Mouse (Mus musculus): ENCODE measurements around the gene Rps6kc1. TPM values are rescaled to one million over a fixed set of nuclear protein-coding genes. Genes with fewer than 3 reads are reported as not detected.
A peak's percentile ranks its signal among the peaks of the same experiment; 100 is the strongest.
"Not testable (repeated sequence)": the region's sequence is repeated elsewhere in the genome, so short reads cannot be mapped to it uniquely, and the experiment has no call there.

The Rps6kc1 gene
- 23.8 and 27.9 TPM in 2 replicates for total RNA-seq (2021)
- long read RNA-seq, experiment 1, transcript Rps6kc1-201 (15 exons, 3,995 nt), result major isoform, 7 of 12 reads
- long read RNA-seq, experiment 1, partial matches to known transcripts, result 1 of 12 reads
- long read RNA-seq, experiment 1, other reads (novel, unspliced or antisense), result 4 of 12 reads
- long read RNA-seq, experiment 2, transcript Rps6kc1-201 (15 exons, 3,995 nt), result major isoform, 8 of 14 reads
- long read RNA-seq, experiment 2, partial matches to known transcripts, result 0 of 14 reads
- long read RNA-seq, experiment 2, other reads (novel, unspliced or antisense), result 6 of 14 reads

DNA sequence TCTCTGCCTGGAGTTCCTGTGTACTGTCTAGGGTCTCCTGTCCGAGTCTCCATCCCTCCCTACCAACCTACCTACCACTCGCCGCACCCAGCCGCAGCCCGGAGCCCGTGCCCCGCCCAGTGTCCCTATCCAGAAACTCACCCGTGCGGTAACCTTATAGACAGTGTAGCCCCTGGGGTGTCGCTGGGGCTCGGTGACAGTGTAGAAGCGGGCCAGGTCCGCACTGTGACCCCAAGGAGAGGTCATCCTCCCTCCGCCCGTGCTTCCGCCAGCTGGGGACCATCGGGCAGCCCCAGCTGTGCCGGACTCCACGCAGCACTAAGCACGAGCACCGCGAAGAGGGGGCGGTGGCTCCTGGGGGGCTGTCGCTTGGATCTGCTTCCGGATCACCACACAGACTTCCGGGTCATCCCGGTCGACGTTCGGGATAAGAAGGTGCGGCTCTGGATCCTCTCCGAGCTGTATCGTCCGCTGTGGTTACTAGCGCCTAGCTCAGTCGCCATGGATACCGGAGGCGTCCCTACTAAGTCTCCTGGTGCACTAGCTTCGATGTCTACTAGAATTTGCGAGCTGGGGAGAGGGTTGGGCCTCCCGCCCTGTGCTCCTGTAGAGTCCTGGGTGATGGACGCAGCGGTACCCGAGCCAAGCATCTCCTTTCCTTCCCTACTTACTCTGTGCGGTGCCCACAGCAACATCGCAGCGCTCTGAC lies at the start of gene Rps6kc1:
Rps6kc1 (minus strand) TSS at position 356 of the 709 bp plus-strand sequence.
- DNase-seq, result peak; percentile 90

DNA sequence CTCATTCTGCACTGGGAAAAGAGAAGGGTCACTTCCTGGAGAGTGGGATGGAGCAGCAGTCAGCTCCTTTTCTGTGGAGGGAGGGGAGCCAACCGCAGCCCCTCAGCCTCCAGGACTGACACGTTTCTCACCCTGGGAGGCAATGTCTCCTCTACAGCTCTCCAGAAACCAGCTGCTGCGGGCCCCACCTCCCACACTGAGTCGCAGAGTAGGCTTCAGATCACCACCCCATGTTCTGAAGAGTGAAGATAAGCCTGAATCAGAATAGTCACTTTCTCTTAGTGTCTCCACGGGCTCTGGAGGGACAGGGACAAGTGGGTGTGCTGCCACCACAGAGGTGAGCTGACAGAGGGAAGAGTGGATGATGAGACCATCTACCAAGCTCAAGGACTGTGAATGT lies 47.3 kb upstream of the Rps6kc1 start:
- no peak for DNase-seq

DNA sequence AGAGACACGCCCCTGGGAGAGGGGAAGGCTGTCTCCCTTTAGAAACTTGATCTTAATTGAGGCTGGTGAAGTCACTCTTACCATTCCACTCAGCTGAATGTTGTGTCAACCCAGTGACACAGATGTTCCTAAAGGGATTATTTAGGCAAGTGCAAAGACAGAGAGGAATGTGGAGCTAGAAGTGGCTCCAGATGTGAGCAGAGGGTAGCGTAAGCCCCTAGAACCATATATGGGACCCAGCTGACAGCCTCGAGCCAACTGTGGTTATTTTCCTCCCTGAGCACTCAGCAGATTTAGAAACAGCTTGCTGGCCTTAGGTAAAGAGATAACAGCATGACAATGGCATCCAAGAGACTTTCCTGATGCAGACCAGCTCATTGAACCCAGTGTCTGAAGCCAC lies 41.4 kb upstream of the Rps6kc1 start:
- DNase-seq, result no peak

DNA sequence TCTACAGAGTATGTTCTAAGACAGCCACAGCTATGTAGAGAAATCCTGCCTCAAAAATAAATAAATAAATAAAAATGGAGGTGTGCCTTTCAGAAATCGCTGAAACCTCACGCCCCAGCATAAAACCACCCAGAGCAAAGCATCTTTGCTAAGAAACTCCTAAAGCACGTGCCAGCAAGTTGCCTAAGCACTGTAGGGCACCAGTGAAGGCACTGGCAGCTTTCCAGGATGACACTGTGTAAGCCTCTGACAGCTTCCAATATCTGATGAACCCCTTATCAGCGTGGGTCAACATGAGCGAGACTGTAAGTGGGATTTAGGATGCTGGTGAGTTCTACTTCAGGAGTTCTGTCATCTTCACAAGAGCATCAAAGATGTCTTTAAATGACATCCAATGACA lies 39.4 kb upstream of the Rps6kc1 start:
- peak; percentile 22 for DNase-seq

DNA sequence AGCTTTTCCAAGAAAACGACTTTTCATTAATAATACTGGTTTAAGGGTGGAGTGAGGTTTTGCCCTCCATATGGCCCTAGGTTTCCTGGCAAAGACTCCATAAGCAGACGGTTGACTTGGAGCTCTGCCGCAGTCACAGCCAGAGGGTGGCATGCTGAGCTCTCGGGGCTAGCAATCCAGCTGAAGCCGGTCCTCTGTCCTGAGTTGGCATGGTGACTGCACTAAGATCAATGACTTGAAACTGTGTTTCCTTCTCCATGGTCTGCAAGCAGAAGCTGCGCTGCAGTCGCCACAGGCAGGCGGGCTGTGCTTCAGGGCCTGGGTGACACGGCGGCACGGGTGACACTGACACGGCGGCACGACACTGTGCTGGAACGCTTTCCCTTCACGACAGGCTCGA lies 37.3 kb upstream of the Rps6kc1 start:
- DNase-seq, result no peak

DNA sequence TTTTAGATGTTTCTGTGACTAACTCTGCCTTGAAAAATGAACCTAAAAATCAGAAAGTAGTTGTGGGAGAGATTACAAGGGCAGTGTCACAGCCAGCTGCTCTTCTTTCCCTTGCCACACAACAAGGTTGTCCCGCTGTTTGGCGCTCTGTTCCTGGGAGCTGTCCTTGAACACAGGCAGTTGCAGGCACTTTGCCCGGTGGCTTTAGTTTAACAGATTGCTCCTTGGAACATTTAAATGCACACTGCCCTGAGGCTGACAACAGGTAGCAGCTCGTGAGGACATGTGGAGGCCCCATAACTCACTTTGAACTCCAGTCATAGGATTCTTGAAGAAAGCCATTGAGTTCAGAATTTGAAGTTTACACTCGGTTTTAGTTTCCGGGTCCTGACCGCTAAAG lies 36.9 kb upstream of the Rps6kc1 start:
- peak; percentile 78 for DNase-seq

DNA sequence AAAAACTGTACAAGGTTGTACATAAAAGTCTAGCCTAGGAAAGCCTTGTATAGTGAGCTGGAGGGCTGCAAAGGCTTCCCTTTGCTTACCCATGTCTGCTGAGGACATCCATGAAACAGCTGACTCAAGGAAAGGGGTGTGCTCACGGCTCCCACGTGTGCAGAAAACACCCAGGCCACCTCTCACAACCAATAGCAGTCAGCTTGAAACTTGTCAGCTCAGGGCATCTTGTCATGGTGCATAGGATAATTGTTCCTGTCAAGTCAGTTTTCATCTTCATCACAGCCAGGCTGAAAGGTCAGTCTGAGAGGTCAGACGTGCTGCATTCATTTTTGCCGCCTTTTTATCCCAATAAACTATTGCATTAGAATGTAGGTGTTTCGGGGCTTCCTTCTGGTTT lies 36.4 kb upstream of the Rps6kc1 start:
- DNase-seq, result no peak

DNA sequence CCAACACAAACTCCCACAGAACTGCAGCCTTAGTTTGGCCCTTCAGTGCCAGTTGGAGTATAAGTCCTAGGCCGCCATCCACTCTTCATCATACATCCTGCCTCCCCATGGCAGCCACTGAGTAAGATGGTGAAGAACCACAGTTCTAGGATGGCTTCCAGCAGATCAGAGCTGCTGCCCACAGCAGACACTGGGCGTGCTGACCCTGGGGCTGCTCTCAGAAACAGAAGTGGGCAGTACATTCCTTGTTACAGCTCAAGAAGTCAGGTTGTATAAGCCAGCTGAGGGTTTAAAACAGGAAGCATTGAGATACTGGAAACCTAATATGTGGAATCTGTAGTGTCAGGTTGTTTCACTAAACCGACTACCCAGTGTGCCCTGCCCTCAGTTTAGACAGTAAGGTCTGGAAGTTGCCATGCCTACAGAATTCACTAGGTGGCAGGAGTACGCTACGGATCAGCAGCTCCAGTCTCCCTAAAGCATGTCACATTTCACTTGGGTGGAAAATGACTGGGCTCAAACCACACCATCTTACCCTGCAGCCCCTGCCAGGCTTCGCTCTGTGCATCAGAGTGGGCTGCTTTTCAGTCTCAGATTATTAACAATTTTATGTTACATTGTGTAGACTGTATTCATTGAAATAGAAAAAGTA lies 32.7 kb upstream of the Rps6kc1 start:
- DNase-seq, result peak; percentile 79

DNA sequence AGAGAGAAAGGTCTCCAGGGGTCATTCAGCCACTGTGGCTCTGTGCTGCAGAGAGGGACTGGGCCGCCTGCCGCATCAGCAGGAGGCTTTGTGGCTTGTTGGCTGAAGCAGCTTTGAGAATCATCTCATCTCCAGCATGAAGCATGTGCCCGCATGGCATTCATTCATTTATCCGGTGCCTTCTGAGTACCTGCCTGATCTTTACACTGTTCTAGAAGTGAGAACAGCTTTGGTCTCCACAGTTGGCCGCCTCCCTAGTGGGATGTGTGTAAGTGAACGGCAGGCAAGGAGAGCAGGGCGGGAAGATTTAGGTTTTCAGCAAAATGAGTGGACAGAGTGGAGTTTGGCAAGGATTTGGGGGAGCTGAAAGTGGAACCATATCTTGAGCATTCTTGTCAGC lies 28.2 kb upstream of the Rps6kc1 start:
- DNase-seq, result no peak

DNA sequence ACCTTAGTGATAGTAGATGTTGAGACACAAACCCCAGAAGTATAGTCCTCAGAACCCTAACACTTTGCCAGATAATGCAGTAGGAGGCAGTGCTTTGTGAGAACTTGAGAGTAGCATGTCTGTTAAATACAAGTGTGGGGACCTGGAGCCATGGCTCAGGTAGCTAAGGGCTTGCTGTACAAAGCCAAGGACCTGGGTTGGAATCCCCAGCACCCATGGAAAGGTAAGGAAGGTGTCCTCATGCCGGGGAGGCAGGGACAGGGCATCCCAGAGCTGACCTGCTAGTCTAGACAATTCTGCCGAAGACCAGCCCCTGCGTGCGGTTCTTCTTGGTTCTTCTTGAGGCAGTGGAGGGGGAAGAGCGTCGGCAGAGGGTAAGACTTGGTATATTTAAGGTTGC lies 18.6 kb upstream of the Rps6kc1 start:
- no peak for DNase-seq

DNA sequence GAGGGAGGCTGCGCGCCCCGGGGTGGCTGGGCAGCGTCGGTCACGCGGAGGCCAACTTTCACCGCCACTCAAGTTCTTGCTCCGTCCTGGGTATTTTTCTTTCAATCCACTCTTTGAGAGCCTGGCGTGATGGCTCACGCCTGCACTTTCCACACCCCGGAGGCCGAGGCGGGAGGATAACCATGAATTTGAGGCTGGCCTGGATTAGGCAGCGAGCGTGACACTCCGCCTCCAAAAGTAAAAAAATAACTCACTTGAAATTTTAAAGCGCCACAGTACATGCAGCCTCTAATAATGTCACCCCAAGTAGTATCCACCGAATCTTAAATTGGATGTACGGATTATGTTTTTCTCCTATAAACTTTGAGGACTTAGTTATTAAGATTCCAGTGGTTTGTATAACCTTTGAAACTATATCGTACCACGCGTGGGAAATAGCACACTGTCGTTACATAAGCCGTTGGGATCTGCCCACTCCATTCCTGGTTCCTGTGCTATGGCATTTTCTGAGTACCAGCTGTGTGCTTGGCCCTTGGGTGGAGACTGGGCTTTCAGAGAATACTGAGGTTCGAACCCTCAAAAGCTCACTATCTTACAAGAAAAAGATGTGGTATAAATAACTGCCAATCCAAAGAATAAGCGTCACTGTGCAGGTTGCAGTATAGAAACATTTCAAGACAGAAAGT lies 17.6 kb upstream of the Rps6kc1 start:
- peak; percentile 70 for DNase-seq

DNA sequence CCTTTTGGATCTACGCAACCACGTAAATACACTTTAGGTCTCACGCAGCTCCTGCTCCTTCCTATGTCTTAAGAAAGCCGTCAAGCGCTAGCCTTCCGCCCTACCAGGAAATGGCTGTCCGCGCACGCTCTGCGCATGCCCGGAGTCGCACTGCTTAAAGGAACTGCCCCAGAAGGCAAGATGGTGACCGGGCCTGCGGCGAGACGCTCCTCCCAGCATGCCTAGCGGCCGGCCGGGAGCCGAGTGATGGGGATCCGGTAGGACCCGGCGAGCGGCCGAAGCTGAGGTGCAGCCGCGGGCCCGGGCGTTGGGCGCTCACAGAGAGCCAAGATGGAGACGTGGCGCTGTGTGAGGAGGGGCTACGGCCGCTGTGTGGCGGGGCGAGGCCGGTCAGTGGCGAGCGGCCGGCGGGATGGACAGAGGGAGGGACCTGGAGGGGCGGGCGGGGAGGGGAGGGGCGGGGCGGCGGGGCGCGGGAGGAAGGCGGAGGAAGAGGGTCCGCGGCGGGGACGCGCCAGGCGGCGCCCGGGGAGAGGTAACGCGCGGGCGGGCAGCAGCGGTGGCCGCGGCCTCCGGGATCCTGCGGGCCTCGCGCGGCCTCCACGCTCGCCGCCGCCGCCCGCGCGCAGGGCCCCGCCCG lies 16.9 kb upstream of the Rps6kc1 start:
- DNase-seq, result peak; percentile 99

DNA sequence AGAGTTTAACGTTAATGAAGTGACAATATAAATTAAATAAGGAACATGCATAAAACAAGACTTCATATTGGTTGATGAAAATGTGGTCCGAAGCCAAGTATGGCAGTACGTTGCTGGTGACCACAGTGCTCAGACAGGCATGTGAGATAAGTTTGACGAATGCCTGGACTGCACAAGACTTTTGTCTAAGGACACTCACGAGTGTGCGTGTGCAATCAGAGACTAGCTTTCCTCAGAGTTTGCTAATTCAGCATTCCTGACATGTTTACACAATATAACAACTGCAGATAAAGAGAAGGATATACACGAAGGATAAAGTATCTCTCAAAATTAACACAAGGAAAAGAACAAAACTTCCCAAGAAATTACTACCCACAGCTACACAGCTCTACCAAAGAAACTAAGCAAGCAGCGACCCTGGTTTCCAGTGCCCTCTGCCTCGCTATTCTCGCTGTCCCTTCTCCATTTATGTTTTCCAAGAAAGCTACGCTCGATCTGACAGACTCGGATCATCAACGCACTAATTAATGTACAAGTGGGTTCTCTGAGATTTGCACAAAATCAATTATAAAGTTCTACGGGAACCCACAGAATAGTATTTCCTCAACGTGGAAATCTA lies 16.3 kb upstream of the Rps6kc1 start:
- DNase-seq, result peak; percentile 37

DNA sequence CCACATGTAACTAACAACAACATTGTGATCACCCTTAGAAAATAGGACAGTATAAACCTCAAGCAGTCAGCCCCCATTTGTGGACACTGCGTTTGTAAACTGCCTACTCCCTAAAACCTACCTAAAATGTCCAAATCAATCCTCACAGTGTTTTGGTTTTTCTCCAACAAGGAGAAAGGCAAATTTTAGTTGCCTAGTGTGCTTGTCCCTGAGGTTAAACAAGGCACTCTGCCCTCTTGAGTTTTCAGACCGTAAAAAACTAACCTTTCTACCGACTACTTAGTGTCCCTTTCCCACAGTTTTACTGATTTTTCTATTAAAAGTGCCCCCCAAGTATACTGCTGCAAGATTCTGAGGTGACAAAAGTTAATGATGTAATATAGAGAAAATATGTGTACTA lies 15.7 kb upstream of the Rps6kc1 start:
- DNase-seq, result no peak

DNA sequence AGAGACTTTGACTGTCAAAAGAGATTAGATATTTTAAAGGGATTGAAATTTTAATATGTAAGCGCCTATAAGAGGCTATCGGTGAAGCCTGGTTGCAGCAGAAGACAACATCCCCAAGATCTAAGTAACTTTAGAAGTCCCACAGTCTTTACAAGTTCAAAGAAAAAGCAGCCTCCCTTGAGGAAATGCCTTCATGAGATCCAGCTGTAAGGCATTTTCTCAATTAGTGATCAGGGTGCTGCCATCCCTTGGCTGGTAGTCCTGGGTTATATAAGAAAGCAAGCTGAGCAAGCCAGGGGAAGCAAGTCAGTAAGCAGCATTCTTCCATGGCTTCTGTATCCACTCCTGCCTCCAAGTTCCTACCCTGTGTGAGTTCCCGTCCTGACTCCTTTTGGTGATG lies 13.2 kb upstream of the Rps6kc1 start, which contains the start of gene Angel2:
Angel2 (plus strand) TSS at position 301 of the 400 bp plus-strand sequence.
- DNase-seq, result not testable (repeated sequence)

DNA sequence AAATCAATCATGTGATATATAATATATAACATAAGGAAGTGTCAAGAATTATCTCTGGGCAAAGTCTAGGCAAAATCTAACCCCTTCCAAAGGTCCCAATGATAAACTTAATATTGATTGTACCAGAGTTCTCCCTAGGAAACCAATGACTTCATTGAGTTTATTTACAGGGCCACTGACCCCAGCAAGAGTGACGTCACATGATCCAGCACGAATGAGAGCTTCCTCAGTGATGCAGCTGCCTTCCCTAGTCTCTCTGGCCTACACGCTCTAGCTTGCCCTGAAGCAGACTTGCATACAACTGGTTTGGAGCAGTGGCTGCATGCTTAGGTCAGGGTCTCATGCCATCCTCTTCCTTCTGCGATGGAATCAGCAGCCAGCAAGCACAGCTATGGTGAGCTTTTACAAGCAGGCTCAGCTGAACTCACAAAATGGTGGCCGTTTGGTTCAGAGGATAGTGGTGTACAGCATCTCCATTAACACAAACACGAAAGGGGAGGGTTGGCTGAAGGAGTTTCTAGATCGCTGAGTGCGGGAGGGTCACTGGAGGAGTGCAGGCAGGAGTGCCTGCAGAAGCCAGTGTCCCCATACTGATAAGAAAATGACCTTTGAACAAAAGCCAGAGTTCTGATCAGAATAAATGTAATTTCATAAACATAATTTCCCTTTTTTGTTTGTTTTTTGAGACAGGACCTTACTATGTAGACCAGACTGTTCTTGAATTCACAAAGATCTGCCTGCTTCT lies 8.3 kb upstream of the Rps6kc1 start:
- DNase-seq, result no peak

DNA sequence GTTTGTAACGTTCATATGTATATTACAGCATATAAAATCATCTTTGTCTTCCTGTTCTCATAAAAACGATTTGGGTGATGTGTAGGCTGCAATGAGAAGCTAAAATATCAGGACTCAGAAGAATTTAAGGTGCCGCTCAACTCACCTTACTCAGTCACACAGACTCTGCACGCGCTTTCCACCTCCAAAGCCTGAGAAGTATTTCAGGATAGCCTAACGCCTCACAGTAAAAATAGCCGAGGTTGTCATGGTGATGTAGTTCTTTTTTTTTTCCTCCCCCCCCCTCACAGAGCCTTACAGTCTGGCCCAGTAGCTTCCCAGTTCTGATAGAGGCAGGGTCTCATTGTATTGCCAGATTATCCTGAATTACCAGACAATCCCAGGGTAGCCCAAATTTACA lies 7.4 kb upstream of the Rps6kc1 start:
- no peak for DNase-seq

DNA sequence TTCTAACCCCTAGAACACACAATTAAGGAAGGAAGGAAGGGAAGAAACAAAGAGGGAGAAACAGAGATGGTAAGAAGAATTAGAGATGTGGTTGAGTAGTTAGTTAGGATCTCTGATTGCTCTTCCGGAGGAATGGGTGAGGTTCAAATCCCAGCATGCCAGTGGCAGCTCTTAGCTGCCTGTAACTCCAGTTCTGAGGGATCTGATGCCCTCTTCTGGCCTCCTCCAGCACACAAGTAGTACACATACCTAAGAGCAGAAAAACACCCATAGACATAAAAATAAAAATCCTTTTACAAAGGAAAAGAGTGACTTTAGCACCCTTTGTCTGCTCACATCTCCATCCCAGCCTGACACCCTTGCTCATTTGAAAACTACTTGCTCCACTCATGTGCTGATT lies 1.1 kb upstream of the Rps6kc1 start:
- no peak for DNase-seq

DNA sequence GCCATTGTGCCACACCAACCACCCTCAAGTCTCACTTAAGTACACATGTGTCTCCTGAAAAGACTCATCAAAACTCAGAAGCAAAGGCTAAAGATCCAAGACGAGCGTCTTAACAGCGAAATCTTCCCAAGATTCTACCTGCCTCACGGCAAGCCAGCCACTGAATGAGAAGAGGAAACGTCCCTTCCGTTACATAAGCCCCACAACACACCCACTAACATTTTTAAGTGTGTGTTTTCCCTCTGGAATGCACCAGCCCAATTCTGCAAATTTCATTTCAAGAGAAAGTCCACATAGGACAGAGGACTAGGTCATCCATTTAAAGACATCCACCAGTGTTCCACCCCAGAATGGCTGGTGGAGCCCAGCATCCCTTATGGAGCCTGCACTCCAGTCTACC lies 734 bp downstream of the Rps6kc1 start:
- DNase-seq, result no peak

DNA sequence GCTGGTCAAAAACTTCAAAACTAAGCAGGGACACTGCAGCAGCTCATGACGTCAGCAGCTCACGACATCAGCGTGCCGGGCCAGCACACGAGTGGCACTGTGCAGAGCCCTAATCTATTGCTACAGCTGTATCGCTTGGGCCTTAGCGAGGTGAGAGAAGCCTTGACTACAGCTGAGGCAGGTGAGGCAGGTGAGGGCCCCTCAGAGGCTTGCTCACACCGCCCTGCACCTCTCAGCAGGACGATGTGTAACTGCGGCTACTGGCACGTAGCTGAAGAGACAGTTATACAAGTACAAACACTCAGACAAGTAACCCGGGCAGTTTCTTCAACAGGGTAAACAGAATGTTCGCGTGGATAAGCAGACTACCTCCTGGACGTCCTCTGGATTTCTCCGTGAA lies 6.9 kb downstream of the Rps6kc1 start:
- DNase-seq, result no peak

DNA sequence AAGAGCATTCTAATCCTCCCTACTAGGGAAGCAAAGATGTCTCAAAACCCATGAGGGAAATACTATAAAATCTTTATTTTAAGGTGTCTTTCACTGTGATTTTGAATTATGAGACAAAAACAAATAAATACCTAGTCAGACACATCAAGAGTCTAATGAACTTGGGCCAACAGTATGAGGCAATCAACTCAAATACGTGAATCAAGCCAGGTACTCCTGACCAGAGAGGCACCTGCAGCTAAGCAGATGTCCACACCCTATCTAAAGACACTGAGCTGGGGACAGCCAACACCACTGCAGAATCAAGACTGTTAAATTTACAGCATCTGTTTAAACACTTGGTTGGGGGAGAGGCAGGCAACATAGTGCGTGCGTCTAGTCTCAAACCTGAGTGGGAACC lies 7.4 kb downstream of the Rps6kc1 start:
- DNase-seq, result no peak
